Mouse (Mus musculus): ENCODE measurements around the gene Synj1. TPM values are rescaled to one million over a fixed set of nuclear protein-coding genes. Genes with fewer than 3 reads are reported as not detected.

The Synj1 gene
- 11.5 and 16.2 TPM in 2 replicates for polyA plus RNA-seq (2015; fragmentation: Nextera tagmentation; extraction: Ambion mirVana)

DNA sequence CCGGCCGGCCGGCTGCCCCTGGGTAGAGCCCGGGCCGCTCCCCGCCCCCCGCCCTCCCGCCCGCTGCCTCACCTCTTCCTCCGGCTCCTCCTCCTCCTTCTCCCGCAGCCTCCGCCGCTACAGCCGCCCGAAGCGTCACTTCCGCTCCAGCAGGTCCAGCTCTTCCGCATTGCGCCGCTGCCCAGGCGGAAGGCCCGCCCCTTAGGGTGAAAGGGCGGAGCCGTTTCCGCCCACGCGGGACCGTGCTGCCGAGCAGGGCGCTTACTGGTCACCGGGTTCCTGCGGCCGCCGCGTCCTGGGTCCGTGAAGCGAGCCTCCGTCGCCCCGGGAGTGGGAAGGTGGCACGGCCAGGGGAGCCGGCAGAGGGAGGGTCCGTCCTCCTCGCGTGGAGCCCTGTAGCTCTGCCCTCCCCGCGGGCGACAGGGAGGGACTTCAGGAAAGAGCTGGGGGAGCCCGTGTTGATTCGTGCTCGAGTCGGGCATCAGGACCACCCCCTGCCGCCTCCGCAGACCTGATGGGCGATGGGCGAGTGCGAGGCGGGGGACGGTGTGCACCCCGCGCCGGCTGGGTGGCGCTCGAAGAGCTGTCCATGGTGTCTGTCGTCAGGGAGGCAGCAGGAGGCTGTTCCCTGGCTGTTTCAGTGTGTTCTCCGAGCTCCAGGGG lies at the start of gene Synj1:
TSS of gene Synj1 (minus strand) at position 288 of the 663 bp plus-strand sequence.
- peak; percentile 87 for DNase-seq (ENCODE audit: low spot score)

GRCm38 (mm10) chr16:91057741-91058140 lies 46.6 kb upstream of the Synj1 start:
- no peak for DNase-seq (ENCODE audit: low spot score)

DNA sequence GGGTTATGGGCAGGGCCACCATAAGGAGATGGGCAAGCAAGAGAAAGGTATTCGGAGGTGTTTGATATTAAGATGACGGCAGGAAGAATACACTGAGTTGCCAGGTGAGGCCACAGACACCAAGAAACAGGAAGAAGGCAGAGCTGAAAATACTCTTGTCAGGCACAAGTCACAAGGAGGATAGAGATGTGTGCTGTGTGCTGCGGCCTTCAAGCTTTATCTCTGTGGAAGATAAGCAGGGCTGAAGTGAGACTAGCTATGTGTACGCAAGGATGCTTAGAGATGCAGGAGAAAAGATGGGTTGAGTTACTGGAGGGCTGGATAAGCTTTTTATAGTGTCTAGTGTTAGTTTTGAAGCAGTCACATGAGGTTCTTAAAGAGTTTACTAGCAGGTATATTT lies 46.2 kb upstream of the Synj1 start:
- DNase-seq (ENCODE audit: low spot score), result no peak

- DNase-seq (ENCODE audit: low spot score), result peak; percentile 70
These were observed 45.1 kb upstream of the Synj1 start for GRCm38 (mm10) chr16:91056043-91056821.

DNA sequence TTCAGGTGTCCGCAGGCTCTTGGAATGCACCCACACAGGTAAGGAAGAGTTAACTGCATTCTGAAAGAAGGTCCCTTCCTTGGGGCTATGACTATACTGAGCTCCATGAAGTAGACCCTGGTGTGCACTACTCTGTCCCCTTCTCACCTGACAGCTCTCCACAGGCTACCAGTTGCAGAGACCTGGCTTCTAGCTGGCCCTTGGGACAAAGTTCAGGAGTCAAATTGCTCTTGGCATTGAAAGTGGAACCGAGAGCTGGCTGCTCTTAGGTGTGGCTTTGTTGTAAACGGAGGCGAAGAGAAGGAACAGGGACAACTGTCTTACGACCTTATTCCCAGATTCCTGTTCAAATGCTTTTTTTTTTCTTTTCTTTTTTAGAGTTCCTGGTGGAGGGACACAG lies 44.0 kb upstream of the Synj1 start:
- no peak for DNase-seq (ENCODE audit: low spot score)

- DNase-seq (ENCODE audit: low spot score), result no peak
These were observed 42.5 kb upstream of the Synj1 start for GRCm38 (mm10) chr16:91053599-91053998.

GRCm38 (mm10) chr16:91045511-91045910 lies 34.4 kb upstream of the Synj1 start:
- DNase-seq (ENCODE audit: low spot score), result peak; percentile 56

- DNase-seq (ENCODE audit: low spot score), result peak; percentile 100
These were observed 33.4 kb upstream of the Synj1 start, which contains the start of gene Paxbp1 for GRCm38 (mm10) chr16:91044270-91045182. Gene Paxbp1 (minus strand): TSS chr16:91044543.

GRCm38 (mm10) chr16:91043461-91044248 lies 32.5 kb upstream of the Synj1 start:
- DNase-seq (ENCODE audit: low spot score), result peak; percentile 59

- no peak for DNase-seq (ENCODE audit: low spot score)
These were observed 31.5 kb upstream of the Synj1 start for GRCm38 (mm10) chr16:91042640-91043039.

GRCm38 (mm10) chr16:91035866-91036265 lies 24.8 kb upstream of the Synj1 start:
- DNase-seq (ENCODE audit: low spot score), result no peak

DNA sequence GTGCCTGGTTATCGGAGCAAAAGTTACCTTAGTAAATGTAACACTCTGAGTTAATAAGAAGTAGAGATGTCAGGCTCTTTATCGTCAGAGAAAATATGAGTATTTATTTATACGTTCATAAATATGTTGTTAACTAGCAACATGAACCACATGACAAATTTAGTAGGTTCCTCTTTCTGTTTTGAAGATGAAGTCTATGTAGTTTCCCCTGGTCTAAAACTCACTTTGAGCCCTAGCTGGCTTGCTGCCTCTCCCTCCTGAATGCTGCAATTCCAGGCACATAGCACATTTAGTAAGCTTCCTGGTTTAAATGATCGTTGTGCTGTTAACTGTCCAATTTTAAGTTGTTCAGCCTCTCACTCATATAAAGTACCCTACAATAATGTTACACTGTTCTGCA lies 19.6 kb upstream of the Synj1 start:
- DNase-seq (ENCODE audit: low spot score), result no peak

DNA sequence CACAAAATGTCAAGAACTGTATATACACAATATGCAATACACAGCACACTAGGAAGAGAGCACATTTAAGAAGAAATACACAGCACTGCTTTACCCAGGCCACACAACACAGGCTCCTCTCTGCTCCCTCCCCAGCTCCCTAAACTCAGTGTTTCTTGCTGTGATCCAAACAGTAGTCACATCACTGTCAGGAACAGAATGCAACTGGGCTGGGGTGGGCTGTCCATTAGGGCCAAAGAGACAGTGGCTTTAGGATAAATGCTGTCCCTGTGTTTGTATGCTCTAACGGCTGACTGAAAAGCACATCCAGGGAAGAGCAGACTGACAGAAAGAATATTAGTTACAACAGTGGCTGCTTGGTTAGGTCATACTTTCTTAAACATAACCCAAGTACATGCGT lies 18.8 kb upstream of the Synj1 start:
- DNase-seq (ENCODE audit: low spot score), result no peak

GRCm38 (mm10) chr16:91029161-91029743 lies 18.1 kb upstream of the Synj1 start:
- DNase-seq (ENCODE audit: low spot score), result no peak

GRCm38 (mm10) chr16:91026290-91026689 lies 15.2 kb upstream of the Synj1 start:
- DNase-seq (ENCODE audit: low spot score), result no peak

DNA sequence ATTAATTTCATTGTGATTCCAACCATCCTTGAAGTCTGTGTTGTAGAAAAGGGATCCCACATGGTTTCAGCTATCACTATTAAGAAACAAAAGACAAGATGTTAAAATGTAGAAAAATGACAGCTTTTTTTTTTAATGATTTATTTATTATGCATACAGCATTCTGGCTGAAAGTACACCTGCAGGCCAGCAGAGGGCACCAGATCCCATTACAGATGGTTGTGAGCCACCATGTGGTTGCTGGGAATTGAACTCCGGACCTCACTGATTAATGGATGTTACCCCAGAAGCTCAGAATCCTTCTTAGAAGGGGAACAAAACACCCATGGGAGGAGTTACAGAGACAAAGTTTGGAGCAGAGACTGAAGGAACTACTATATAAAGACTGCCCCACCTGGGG lies 12.3 kb upstream of the Synj1 start:
- DNase-seq (ENCODE audit: low spot score), result peak; percentile 9

DNA sequence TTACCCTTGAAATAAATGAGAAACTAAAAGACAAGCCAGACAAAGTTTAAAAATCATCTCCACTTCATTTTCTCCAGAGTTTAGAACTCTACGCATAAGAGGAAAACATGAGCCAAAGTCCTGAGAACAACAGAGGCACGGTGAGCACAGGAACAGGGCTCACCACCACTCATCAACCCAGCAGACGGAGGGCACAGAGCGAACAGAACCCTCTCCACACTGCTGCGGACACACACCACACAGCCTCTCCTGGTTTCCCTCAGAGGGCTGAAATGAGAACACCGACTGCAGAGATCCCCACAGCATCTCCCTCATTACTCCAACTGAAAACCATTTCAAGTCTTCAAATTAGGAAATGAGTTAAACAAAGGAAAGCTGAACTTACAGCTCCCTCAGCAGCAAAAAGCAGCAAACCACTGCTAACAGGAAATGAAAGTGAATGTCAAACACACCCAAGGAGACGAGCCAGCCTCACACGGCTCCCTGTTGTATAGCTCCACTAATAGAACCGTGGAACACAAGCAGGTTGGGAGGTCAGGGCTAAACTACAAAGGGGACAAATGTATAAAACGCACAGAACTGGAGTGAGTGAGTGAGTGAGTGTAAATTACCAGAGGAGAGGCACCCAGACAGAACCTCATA lies 9.9 kb upstream of the Synj1 start:
- no peak for DNase-seq (ENCODE audit: low spot score)

DNA sequence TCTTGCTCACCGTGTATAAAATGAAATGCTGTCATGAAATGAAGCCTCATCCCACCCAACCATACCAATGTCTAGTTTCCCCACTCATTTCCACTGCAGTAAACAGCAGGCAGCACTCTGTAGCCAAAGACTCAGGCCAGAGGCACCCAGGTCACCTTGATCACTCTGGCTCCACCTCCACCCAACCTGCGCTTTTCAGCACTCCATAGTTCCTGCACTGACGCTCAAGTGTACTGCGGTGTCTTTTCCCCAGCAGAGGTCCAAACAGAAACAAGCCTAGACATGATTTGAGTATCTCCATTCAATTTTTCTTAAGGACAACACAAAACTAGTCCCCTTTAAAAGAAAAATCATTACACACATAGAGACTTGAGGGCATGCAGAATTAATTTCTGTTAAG lies 8.4 kb upstream of the Synj1 start:
- DNase-seq (ENCODE audit: low spot score), result no peak

DNA sequence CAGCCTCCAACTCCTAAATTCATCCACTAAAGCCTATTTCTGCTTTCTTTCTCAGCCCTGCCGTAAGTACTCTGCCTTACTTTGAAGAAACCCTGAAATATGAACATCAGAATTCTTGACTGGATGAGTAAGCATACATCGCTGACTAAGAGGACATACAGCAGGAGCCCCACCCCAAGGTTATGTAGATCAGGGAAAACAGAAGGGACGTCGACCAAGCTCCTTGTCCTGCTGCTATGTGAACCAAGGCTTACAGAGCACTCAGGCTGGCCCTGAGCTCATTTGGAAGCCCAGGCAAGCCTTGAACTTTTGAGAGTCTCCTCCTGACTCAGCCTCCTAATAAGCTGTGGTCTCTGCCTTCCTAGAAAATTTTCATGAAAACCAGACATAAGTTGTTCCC lies 4.7 kb upstream of the Synj1 start:
- no peak for DNase-seq (ENCODE audit: low spot score)

GRCm38 (mm10) chr16:91011847-91012246 lies 739 bp upstream of the Synj1 start:
- no peak for DNase-seq (ENCODE audit: low spot score)

Data from thymus, postnatal 0 days (tissue).